Mouse (Mus musculus) hindbrain, embryonic 14.5 days (tissue): Measurements from ENCODE around the gene Dhrs7b. TPM values are rescaled to one million over a fixed set of nuclear protein-coding genes. Genes with fewer than 3 reads are reported as not detected.
"Not testable (repeated sequence)": the region's sequence is repeated elsewhere in the genome, so short reads cannot be mapped to it uniquely, and the experiment has no call there.

ENCODE experiments used
- ATAC-seq: fragments of 200-750 bp; cut with Nextera tagmentation; 2 replicates; pipeline ENCODE4 v1.8.0; 2017; ENCODE audit warnings: moderate number of reproducible peaks, mild to moderate bottlenecking, moderate TSS enrichment, moderate library complexity; ENCODE audit not compliant: low FRiP score
- DNase-seq: peaks from one replicate; pipeline ENCODE4 v3.0.0-alpha.2; 2015; ENCODE audit warnings: low spot score
- H3K27ac ChIP-seq: fragments of 300-500 bp; sonication (generic); 2 replicates; pipeline ENCODE4 v1.5.1; 2014; ENCODE audit warnings: mild to moderate bottlenecking, moderate library complexity
- H3K27me3 ChIP-seq: fragments of 300-500 bp; sonication (generic); 2 replicates; pipeline ENCODE4 v1.6.1; 2014; ENCODE audit warnings: mild to moderate bottlenecking, low read length, mixed read lengths; ENCODE audit not compliant: control insufficient read depth, insufficient read depth
- H3K36me3 ChIP-seq: fragments of 300-500 bp; sonication (generic); replicated peaks from 2 replicates; pipeline ENCODE4 v1.6.1; 2014; ENCODE audit not compliant: control insufficient read depth, insufficient read depth
- H3K4me1 ChIP-seq: fragments of 300-500 bp; sonication (generic); replicated peaks from 2 replicates; pipeline ENCODE4 v1.6.1; 2014; ENCODE audit warnings: antibody characterized with exemption, low read length, mixed read lengths; ENCODE audit not compliant: control insufficient read depth, insufficient read depth
- H3K4me2 ChIP-seq: fragments of 300-500 bp; sonication (generic); replicated peaks from 2 replicates; pipeline ENCODE4 v1.6.1; 2014; ENCODE audit warnings: mild to moderate bottlenecking, moderate library complexity
- H3K4me3 ChIP-seq: fragments of 300-500 bp; sonication (generic); replicated peaks from 2 replicates; pipeline ENCODE4 v1.5.1; 2014; ENCODE audit warnings: mild to moderate bottlenecking, low read length
- H3K9ac ChIP-seq: fragments of 300-500 bp; sonication (generic); 2 replicates; pipeline ENCODE4 v1.6.1; 2014
- H3K9me3 ChIP-seq: fragments of 300-500 bp; sonication (generic); 2 replicates; pipeline ENCODE4 v1.6.1; 2016; ENCODE audit warnings: low read length; ENCODE audit not compliant: control insufficient read depth
- whole genome bisulfite sequencing: fragments of 180-500 bp; shearing (Covaris S2); extraction: QIAGEN DNeasy Blood & Tissue Kit; methylation state at CpG from one replicate; pipeline ENCODE4 v1.1.7; 2014; 5-methylcytosine and 5-hydroxymethylcytosine counted together
- polyA plus RNA-seq: library from polyadenylated mRNA; unstranded; fragments of >200 nt; fragmentation: Nextera tagmentation; extraction: Ambion mirVana; gene quantifications from 2 replicates; pipeline ENCODE4 v1.2.1, GENCODE M21; 2014

Gene Dhrs7b
- polyA plus RNA-seq, 1 experiment from 2014 or later, result 34.3 TPM

- Histone ChIP-seq H3K4me2 (peak overlapping the region; percentile 82), H3K9me3 (no peaks in the 10 kb centered on the region), H3K27ac (peak overlapping the region; percentile 88), H3K4me3 (peak overlapping the region; percentile 95), H3K36me3 (0 out of 2 replicates have a peak, but pooled peaks cover 5% of the 10 kb centered on the region), H3K9ac (peak overlapping the region; percentile 70), H3K27me3 (no peaks in the 10 kb centered on the region), H3K4me1 (peaks cover 26% of the 10 kb centered on the region)
- DNase-seq, result peak; percentile 67
- under 1% methylated on average over 11 of the region's 11 CpGs for WGBS
- no peak for ATAC-seq
Observed at GRCm38 (mm10) chr11:60879423-60879822, 49.0 kb downstream of the Dhrs7b start.

GRCm38 (mm10) chr11:60880559-60880958 is 50.1 kb downstream of the Dhrs7b start:
- peaks cover 20% of the 10 kb centered on the region for H3K4me1 ChIP-seq
- H3K4me2 ChIP-seq, result no peak overlapping the region
- H3K27me3 ChIP-seq, result no peaks in the 10 kb centered on the region
- ATAC-seq (no peak), DNase-seq (no peak)
- no peak overlapping the region for H3K4me3 ChIP-seq
- 0 out of 2 replicates have a peak, but pooled peaks cover 3% of the 10 kb centered on the region for H3K36me3 ChIP-seq
- no peak overlapping the region for H3K9ac ChIP-seq
- H3K9me3 ChIP-seq, result no peaks in the 10 kb centered on the region
- no peak overlapping the region for H3K27ac ChIP-seq
- WGBS, result 90% methylated on average over 4 of the region's 4 CpGs

- no peaks in the 10 kb centered on the region for H3K36me3 ChIP-seq
- no peak overlapping the region for H3K9ac ChIP-seq
- H3K4me3 ChIP-seq, result no peak overlapping the region
- 75% methylated on average over 3 of the region's 3 CpGs for WGBS
- no peak overlapping the region for H3K27ac ChIP-seq
- no peaks in the 10 kb centered on the region for H3K27me3 ChIP-seq
- DNase-seq (no peak), ATAC-seq (no peak)
- no peaks in the 10 kb centered on the region for H3K9me3 ChIP-seq
- no peak overlapping the region for H3K4me2 ChIP-seq
- H3K4me1 ChIP-seq, result peaks cover 10% of the 10 kb centered on the region
Observed at GRCm38 (mm10) chr11:60882386-60882785, 52.0 kb downstream of the Dhrs7b start.

GRCm38 (mm10) chr11:60886986-60887385 is 56.6 kb downstream of the Dhrs7b start:
- H3K27me3 ChIP-seq, H3K4me2 ChIP-seq, H3K36me3 ChIP-seq, H3K4me3 ChIP-seq, DNase-seq, H3K4me1 ChIP-seq, ATAC-seq, H3K9me3 ChIP-seq, H3K9ac ChIP-seq, H3K27ac ChIP-seq: not testable (repeated sequence)
- WGBS, result 85% methylated on average over 2 of the region's 3 CpGs

- WGBS, result 71% methylated on average over 2 of the region's 2 CpGs
Observed at GRCm38 (mm10) chr11:60889861-60890260, 59.4 kb downstream of the Dhrs7b start.

DNA sequence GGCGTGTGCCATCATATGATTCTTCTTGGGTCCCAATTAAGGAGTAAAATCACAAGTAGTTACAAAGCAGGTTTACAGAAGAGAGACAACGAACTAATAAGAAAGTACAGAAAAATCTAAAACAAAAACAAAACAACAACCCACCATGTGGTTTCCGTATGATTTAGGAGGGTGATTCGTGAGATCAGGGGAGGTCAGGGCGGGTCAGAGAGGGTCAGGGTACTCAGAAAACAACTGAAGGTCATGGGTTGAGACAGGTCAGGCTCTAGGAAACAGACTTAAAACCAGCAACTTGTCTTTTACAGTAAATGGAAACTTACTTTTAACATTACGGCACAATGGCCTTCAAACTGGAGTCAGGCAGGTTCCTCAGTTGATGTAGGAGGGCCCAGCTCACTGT is 59.9 kb downstream of the Dhrs7b start:
- Histone ChIP-seq H3K4me2 (no peak overlapping the region), H3K36me3 (no peaks in the 10 kb centered on the region), H3K4me3 (no peak overlapping the region), H3K27me3 (no peaks in the 10 kb centered on the region), H3K9me3 (no peaks in the 10 kb centered on the region), H3K9ac (no peak overlapping the region), H3K27ac (no peak overlapping the region), H3K4me1 (no peaks in the 10 kb centered on the region)
- DNase-seq (no peak), ATAC-seq (no peak)
- WGBS, result 74% methylated on average over 6 of the region's 6 CpGs

More at GRCm38 (mm10) chr11:60889861-60890260, 59.4 kb downstream of the Dhrs7b start:
- Histone ChIP-seq H3K27me3 (no peaks in the 10 kb centered on the region), H3K4me3 (no peak overlapping the region), H3K9me3 (no peaks in the 10 kb centered on the region), H3K4me1 (no peaks in the 10 kb centered on the region), H3K36me3 (no peaks in the 10 kb centered on the region), H3K9ac (no peak overlapping the region), H3K27ac (no peak overlapping the region), H3K4me2 (no peak overlapping the region)
- ATAC-seq, result no peak
- no peak for DNase-seq

DNA sequence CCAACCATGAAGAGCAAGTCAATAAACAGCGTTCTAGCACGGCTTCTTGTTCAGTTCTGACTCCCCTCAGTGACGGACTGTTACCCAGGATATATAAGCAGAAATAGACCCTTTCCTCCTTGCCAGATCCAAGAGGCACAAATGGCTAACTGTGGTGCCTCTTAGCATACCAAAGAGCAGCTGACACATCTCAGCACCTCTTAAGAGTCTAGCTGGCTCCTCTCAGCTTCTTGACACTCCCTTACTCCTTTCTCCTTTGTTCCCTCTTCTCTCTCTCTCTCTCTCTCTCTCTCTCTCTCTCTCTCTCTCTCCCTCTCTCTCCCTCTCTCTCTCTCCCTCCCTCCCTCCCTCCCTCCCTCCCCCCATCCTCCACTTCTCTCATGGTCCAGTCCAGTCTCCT is 60.3 kb downstream of the Dhrs7b start:
- DNase-seq (no peak), ATAC-seq (no peak)
- Histone ChIP-seq H3K9me3 (no peaks in the 10 kb centered on the region), H3K4me2 (no peak overlapping the region), H3K4me3 (no peak overlapping the region), H3K27me3 (no peaks in the 10 kb centered on the region), H3K4me1 (no peaks in the 10 kb centered on the region), H3K36me3 (no peaks in the 10 kb centered on the region), H3K27ac (no peak overlapping the region), H3K9ac (no peak overlapping the region)
- 53% methylated on average over 3 of the region's 3 CpGs for whole genome bisulfite sequencing

DNA sequence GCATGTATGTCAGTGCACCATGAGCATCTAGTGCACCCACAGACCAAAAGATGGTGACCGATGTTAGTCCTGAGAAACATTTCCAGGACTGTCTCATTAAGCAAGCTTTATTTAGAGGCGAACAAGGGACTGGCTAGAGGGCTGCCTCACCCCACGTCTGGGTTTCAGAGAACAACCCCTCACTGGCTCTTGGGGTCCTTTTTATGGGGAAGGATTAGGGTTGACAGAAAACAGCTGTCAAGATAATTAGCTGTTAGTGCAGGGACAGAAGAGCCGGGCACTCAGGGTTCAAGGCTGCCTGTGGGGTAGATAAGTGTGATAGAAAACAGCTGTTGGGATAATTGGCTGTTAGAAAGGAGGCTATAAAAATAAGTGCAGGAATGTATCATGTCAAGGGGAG is 65.5 kb downstream of the Dhrs7b start:
- H3K4me3 ChIP-seq, result no peak overlapping the region
- DNase-seq (no peak), ATAC-seq (no peak)
- H3K36me3 ChIP-seq, result no peaks in the 10 kb centered on the region
- H3K27me3 ChIP-seq, result no peaks in the 10 kb centered on the region
- no peaks in the 10 kb centered on the region for H3K4me1 ChIP-seq
- H3K9ac ChIP-seq, result 0 out of 2 replicates have a peak overlapping the region, but pooled peaks have one; percentile 11
- H3K27ac ChIP-seq, result no peak overlapping the region
- H3K9me3 ChIP-seq, result no peaks in the 10 kb centered on the region
- WGBS, result 44% methylated on average over 4 of the region's 4 CpGs
- no peak overlapping the region for H3K4me2 ChIP-seq

DNA sequence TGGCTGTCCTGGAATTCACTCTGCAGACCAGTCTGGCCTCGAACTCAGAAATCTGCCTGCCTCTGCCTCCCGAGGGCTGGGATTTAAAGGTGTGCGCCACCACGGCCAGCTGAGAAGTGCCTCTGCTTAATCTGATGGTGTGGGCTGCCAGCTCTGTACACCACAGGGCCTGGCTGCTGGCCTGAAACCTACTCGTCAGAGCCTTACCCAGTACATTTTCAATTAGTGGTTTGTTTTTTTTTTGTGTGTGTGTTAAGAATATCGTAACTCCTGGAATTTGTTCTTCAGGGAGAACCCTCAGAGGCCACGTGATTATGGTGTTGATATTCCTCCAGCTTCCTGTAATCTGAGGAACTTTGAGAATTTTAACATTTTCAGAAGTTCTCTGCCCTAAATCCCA is 71.6 kb downstream of the Dhrs7b start:
- Histone ChIP-seq H3K4me2 (no peak overlapping the region), H3K27ac (no peak overlapping the region), H3K27me3 (no peaks in the 10 kb centered on the region), H3K36me3 (peaks cover 35% of the 10 kb centered on the region), H3K4me1 (no peaks in the 10 kb centered on the region), H3K4me3 (no peak overlapping the region), H3K9me3 (no peaks in the 10 kb centered on the region), H3K9ac (no peak overlapping the region)
- WGBS, result 90% methylated on average over 7 of the region's 7 CpGs
- no peak for DNase-seq
- no peak for ATAC-seq

DNA sequence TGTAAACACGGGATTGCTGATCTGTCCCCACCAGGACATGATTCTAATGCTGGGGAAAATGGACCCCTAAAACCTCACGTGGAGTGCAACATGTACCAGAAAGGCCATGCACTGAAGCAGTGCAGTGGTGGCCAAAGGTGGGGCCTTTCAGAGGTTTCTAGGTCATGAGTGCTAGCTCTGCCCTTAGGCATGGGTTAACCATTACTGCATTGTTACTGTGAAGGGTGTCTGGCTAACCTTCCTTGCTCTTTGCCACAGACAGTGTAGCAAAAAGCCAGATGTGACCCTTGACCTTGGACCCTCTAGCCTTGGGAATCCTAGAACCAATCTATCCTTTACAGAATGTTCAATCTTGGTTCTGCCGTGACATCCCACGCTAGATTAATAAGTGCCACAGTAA is 72.1 kb downstream of the Dhrs7b start:
- ATAC-seq, result no peak

More for the DNA sequence above, 72.1 kb downstream of the Dhrs7b start:
- 81% methylated on average over 4 of the region's 4 CpGs for WGBS
- no peaks in the 10 kb centered on the region for H3K27me3 ChIP-seq
- H3K4me1 ChIP-seq, result no peaks in the 10 kb centered on the region
- H3K36me3 ChIP-seq, result peaks cover 35% of the 10 kb centered on the region
- DNase-seq, result no peak
- no peaks in the 10 kb centered on the region for H3K9me3 ChIP-seq
- H3K4me2 ChIP-seq, result no peak overlapping the region
- no peak overlapping the region for H3K9ac ChIP-seq
- no peak overlapping the region for H3K27ac ChIP-seq
- H3K4me3 ChIP-seq, result no peak overlapping the region
